Mouse (Mus musculus) stomach, postnatal 0 days (tissue): ENCODE results near the gene Tmem88.
A peak's percentile ranks its signal among the peaks of the same experiment; 100 is the strongest.

Source experiments
- CTCF ChIP-seq: IDR thresholded peaks from 2 replicates; pipeline ENCODE4 v1.5.1; 2016; ENCODE audit warnings: antibody characterized with exemption, low read depth, mild to moderate bottlenecking, moderate library complexity
- EP300 ChIP-seq: optimal IDR thresholded peaks from 2 replicates; pipeline ENCODE3; 2016; ENCODE audit warnings: antibody characterized with exemption

- TF ChIP-seq CTCF = peak; percentile 53
- TF ChIP-seq EP300 = no peak
These were observed 35.6 kb downstream of the Tmem88 start for GRCm38 (mm10) chr11:69362479-69362878.
